Mouse (Mus musculus) retina, postnatal 7 days (tissue): Measurements from ENCODE around the gene Mospd3.
A peak's percentile ranks its signal among the peaks of the same experiment; 100 is the strongest.

Experiments
- DNase-seq: peaks from one replicate; pipeline ENCODE4 v3.0.0-alpha.2; 2012; ENCODE audit warnings: low read depth, low spot score

The Mospd3 gene

GRCm38 (mm10) chr5:137600619-137601364 lies at the start of gene Mospd3:
Mospd3 (minus strand) TSS chr5:137601058.
- DNase-seq = peak; percentile 93

- DNase-seq = no peak
These were observed 49.1 kb upstream of the Mospd3 start for GRCm38 (mm10) chr5:137649669-137650571.

- no peak for DNase-seq
These were observed 48.4 kb upstream of the Mospd3 start for GRCm38 (mm10) chr5:137649251-137649650.

- no peak for DNase-seq
These were observed 47.2 kb upstream of the Mospd3 start for GRCm38 (mm10) chr5:137647827-137648601.

- no peak for DNase-seq
These were observed 44.8 kb upstream of the Mospd3 start, which contains the start of gene Irs3 for GRCm38 (mm10) chr5:137645652-137646091. Irs3 (minus strand) TSS chr5:137645714.

GRCm38 (mm10) chr5:137645091-137645651 lies 44.3 kb upstream of the Mospd3 start:
- no peak for DNase-seq

- no peak for DNase-seq
These were observed 43.6 kb upstream of the Mospd3 start for GRCm38 (mm10) chr5:137644484-137644883.

- no peak for DNase-seq
These were observed 42.0 kb upstream of the Mospd3 start for GRCm38 (mm10) chr5:137642886-137643285.

- no peak for DNase-seq
These were observed 40.2 kb upstream of the Mospd3 start, which contains the start of gene Sap25 for GRCm38 (mm10) chr5:137641054-137641453. Sap25 (plus strand) TSS chr5:137641334.

GRCm38 (mm10) chr5:137639472-137639871 lies 38.6 kb upstream of the Mospd3 start:
- DNase-seq = no peak

- DNase-seq = no peak
These were observed 32.7 kb upstream of the Mospd3 start for GRCm38 (mm10) chr5:137633397-137634084.

GRCm38 (mm10) chr5:137631591-137631990 lies 30.7 kb upstream of the Mospd3 start:
- DNase-seq = no peak

- DNase-seq = no peak
These were observed 30.3 kb upstream of the Mospd3 start for GRCm38 (mm10) chr5:137631171-137631570.

GRCm38 (mm10) chr5:137630602-137631001 lies 29.7 kb upstream of the Mospd3 start:
- no peak for DNase-seq

- no peak for DNase-seq
These were observed 29.2 kb upstream of the Mospd3 start for GRCm38 (mm10) chr5:137629906-137630545.

- DNase-seq = no peak
These were observed 28.5 kb upstream of the Mospd3 start for GRCm38 (mm10) chr5:137629306-137629721.

- peak; percentile 99 for DNase-seq
These were observed 27.8 kb upstream of the Mospd3 start, which contains the start of the genes Fbxo24, Lrch4 and Gm20605 for GRCm38 (mm10) chr5:137628498-137629305. Fbxo24 (minus strand) TSS chr5:137629002. Lrch4 (plus strand) TSS chr5:137629121. Gm20605 (plus strand) TSS chr5:137629175.

- no peak for DNase-seq
These were observed 27.1 kb upstream of the Mospd3 start for GRCm38 (mm10) chr5:137627991-137628390.

GRCm38 (mm10) chr5:137623937-137624530 lies 23.2 kb upstream of the Mospd3 start:
- no peak for DNase-seq
